Mouse (Mus musculus): Measurements from ENCODE around the gene 2610528J11Rik. TPM values are rescaled to one million over a fixed set of nuclear protein-coding genes. Genes with fewer than 3 reads are reported as not detected.
A peak's percentile ranks its signal among the peaks of the same experiment; 100 is the strongest.

The 2610528J11Rik gene
- polyA plus RNA-seq (2012; rRNA removed) (4.8 and 6.3 TPM in 2 replicates), polyA plus RNA-seq (2014; fragmentation: Nextera tagmentation; extraction: Ambion mirVana) (6.4 and 6.9 TPM in 2 replicates)

- Histone ChIP-seq H3K9me3 (ENCODE audit: control insufficient read depth, low read length) (no peaks in the 10 kb centered on the region), H3K27ac (no peak within 1 kb of the TSS), H3K4me3 (ENCODE audit: insufficient read depth in 1 of 2, low read depth in 2 of 2, low read length in 2 of 2) (peak within 1 kb of the TSS; percentile 10 to 16; a peak in 2 of 4 replicates), H3K36me3 (replicated peaks; ENCODE audit: control insufficient read depth, insufficient read depth, low read depth) (no peaks in the 10 kb centered on the region), H3K4me2 (ENCODE audit: low read depth) (peak within 1 kb of the TSS; percentile 31), H3K4me1 (replicated peaks; ENCODE audit: control insufficient read depth in 2 of 2, insufficient read depth in 2 of 2, low read length in 1 of 2) (peaks cover 0 to 4% of the 10 kb centered on the region in 2 experiments; a peak in 2 of 4 replicates), H3K27me3 (ENCODE audit: control insufficient read depth, insufficient read depth, low read length) (no peaks in the 10 kb centered on the region), H3K9ac (replicated peaks) (no peak within 1 kb of the TSS)
- no peak for TF ChIP-seq EP300 (IDR thresholded peaks at IDR 0.05; ENCODE audit: low read depth)
- no peak for TF ChIP-seq CTCF (IDR thresholded peaks at IDR 0.05; ENCODE audit: low read depth)
- 53% methylated on average over 17 of the region's 17 CpGs for WGBS (ENCODE audit: insufficient replicate concordance)
- DNase-seq (ENCODE audit: low read depth in 3 of 3, low spot score in 3 of 3) = peak in 1 of 3 experiments; percentile 20
- peak; percentile 43; the same call in 1 of the 2 replicates for ATAC-seq (ENCODE audit: insufficient read depth)
Observed at GRCm38 (mm10) chr4:118526408-118527334, at the start of gene 2610528J11Rik. Gene 2610528J11Rik, plus strand, starts transcription at chr4:118526999.

- no peak within 1 kb of the TSS for H3K9ac ChIP-seq (replicated peaks)
Observed at GRCm38 (mm10) chr4:118489717-118490132, 37.1 kb upstream of the 2610528J11Rik start, which contains the start of gene Tie1. Gene Tie1, minus strand, starts transcription at chr4:118490061.

GRCm38 (mm10) chr4:118490461-118490860, 36.3 kb upstream of the 2610528J11Rik start:
- Histone ChIP-seq H3K36me3 (replicated peaks; ENCODE audit: control insufficient read depth, insufficient read depth, low read depth) (no peaks in the 10 kb centered on the region), H3K4me2 (ENCODE audit: low read depth) (no peak overlapping the region), H3K27ac (no peak overlapping the region), H3K4me3 (ENCODE audit: insufficient read depth in 1 of 2, low read depth in 2 of 2, low read length in 2 of 2) (no peak overlapping the region), H3K9me3 (ENCODE audit: control insufficient read depth, low read length) (no peaks in the 10 kb centered on the region), H3K4me1 (replicated peaks; ENCODE audit: control insufficient read depth in 2 of 2, insufficient read depth in 2 of 2, low read length in 1 of 2) (no peaks in the 10 kb centered on the region), H3K27me3 (ENCODE audit: control insufficient read depth, insufficient read depth, low read length) (no peaks in the 10 kb centered on the region), H3K9ac (replicated peaks) (no peak overlapping the region)
- TF ChIP-seq CTCF (IDR thresholded peaks at IDR 0.05; ENCODE audit: low read depth) (no peak), EP300 (IDR thresholded peaks at IDR 0.05; ENCODE audit: low read depth) (no peak)
- whole genome bisulfite sequencing (ENCODE audit: insufficient replicate concordance) = 76% methylated on average over 10 of the region's 10 CpGs
- DNase-seq (ENCODE audit: low read depth in 3 of 3, low spot score in 3 of 3) = no peak
- ATAC-seq (ENCODE audit: insufficient read depth) = no peak

More at GRCm38 (mm10) chr4:118489717-118490132, 37.1 kb upstream of the 2610528J11Rik start, which contains the start of gene Tie1:
- no peaks in the 10 kb centered on the region for H3K27me3 ChIP-seq (ENCODE audit: control insufficient read depth, insufficient read depth, low read length)
- DNase-seq (ENCODE audit: low read depth in 3 of 3, low spot score in 3 of 3) (no peak), ATAC-seq (ENCODE audit: insufficient read depth) (peak; percentile 65)
- no peak within 1 kb of the TSS for H3K27ac ChIP-seq
- H3K4me3 ChIP-seq (ENCODE audit: insufficient read depth in 1 of 2, low read depth in 2 of 2, low read length in 2 of 2) = peak within 1 kb of the TSS in 1 of 2 experiments; percentile 21; a peak in 1 of 4 replicates
- H3K4me2 ChIP-seq (ENCODE audit: low read depth) = no peak within 1 kb of the TSS
- 14% methylated on average over 8 of the region's 8 CpGs for WGBS (ENCODE audit: insufficient replicate concordance)
- H3K9me3 ChIP-seq (ENCODE audit: control insufficient read depth, low read length) = no peaks in the 10 kb centered on the region
- TF ChIP-seq CTCF (IDR thresholded peaks at IDR 0.05; ENCODE audit: low read depth) (no peak), EP300 (IDR thresholded peaks at IDR 0.05; ENCODE audit: low read depth) (no peak)
- no peaks in the 10 kb centered on the region for H3K36me3 ChIP-seq (replicated peaks; ENCODE audit: control insufficient read depth, insufficient read depth, low read depth)
- H3K4me1 ChIP-seq (replicated peaks; ENCODE audit: control insufficient read depth in 2 of 2, insufficient read depth in 2 of 2, low read length in 1 of 2) = no peaks in the 10 kb centered on the region

GRCm38 (mm10) chr4:118500171-118500724, 26.6 kb upstream of the 2610528J11Rik start:
- no peak for ATAC-seq (ENCODE audit: insufficient read depth)

More at GRCm38 (mm10) chr4:118500171-118500724, 26.6 kb upstream of the 2610528J11Rik start:
- DNase-seq (ENCODE audit: low read depth in 3 of 3, low spot score in 3 of 3) = no peak
- no peaks in the 10 kb centered on the region for H3K27me3 ChIP-seq (ENCODE audit: control insufficient read depth, insufficient read depth, low read length)
- no peak for TF ChIP-seq EP300 (IDR thresholded peaks at IDR 0.05; ENCODE audit: low read depth)
- TF ChIP-seq CTCF (IDR thresholded peaks at IDR 0.05; ENCODE audit: low read depth) = no peak
- H3K4me3 ChIP-seq (ENCODE audit: insufficient read depth in 1 of 2, low read depth in 2 of 2, low read length in 2 of 2) = no peak overlapping the region
- H3K27ac ChIP-seq = no peak overlapping the region
- no peaks in the 10 kb centered on the region; a peak in 1 of 4 replicates for H3K4me1 ChIP-seq (replicated peaks; ENCODE audit: control insufficient read depth in 2 of 2, insufficient read depth in 2 of 2, low read length in 1 of 2)
- no peaks in the 10 kb centered on the region for H3K9me3 ChIP-seq (ENCODE audit: control insufficient read depth, low read length)
- no peak overlapping the region for H3K4me2 ChIP-seq (ENCODE audit: low read depth)
- 37% methylated on average over 6 of the region's 6 CpGs for WGBS (ENCODE audit: insufficient replicate concordance)
- no peaks in the 10 kb centered on the region for H3K36me3 ChIP-seq (replicated peaks; ENCODE audit: control insufficient read depth, insufficient read depth, low read depth)
- no peak overlapping the region for H3K9ac ChIP-seq (replicated peaks)
